Mouse (Mus musculus): ENCODE results near the gene Saal1. TPM values are rescaled to one million over a fixed set of nuclear protein-coding genes. Genes with fewer than 3 reads are reported as not detected.
"Not testable (repeated sequence)": the region's sequence is repeated elsewhere in the genome, so short reads cannot be mapped to it uniquely, and the experiment has no call there.

Gene Saal1
- polyA plus RNA-seq (2012; rRNA removed) = 5.0 and 5.8 TPM in 2 replicates

GRCm38 (mm10) chr7:46710390-46710844 lies at the start of gene Saal1:
Gene Saal1 (minus strand): TSS chr7:46710680.
- Histone ChIP-seq H3K4me3 (ENCODE audit: extremely low read depth, insufficient read depth, insufficient read length) (peak within 1 kb of the TSS; percentile 98), H3K27ac (ENCODE audit: insufficient read depth, low read length) (peak within 1 kb of the TSS; percentile 66), H3K27me3 (ENCODE audit: control insufficient read depth, insufficient read depth, low read length) (no peaks in the 10 kb centered on the region), H3K36me3 (ENCODE audit: control insufficient read depth, insufficient read depth, low read length) (peaks cover 8% of the 10 kb centered on the region), H3K4me1 (ENCODE audit: control insufficient read depth, insufficient read depth, insufficient read length) (peaks cover 8% of the 10 kb centered on the region; the same call in 1 of the 2 replicates)
- peak; percentile 78 to 79 for DNase-seq (ENCODE audit: low read depth in 1 of 2, low spot score in 2 of 2)
- under 1% methylated on average over 38 of the region's 38 CpGs for WGBS
- TF ChIP-seq CTCF (IDR thresholded peaks at IDR 0.05; ENCODE audit: extremely low read depth, insufficient read depth, insufficient read length, insufficient replicate concordance) (peak; percentile 96), POLR2A (IDR thresholded peaks at IDR 0.05; ENCODE audit: low read depth, low read length) (peak; percentile 53; the same call in 1 of the 2 replicates)

DNA sequence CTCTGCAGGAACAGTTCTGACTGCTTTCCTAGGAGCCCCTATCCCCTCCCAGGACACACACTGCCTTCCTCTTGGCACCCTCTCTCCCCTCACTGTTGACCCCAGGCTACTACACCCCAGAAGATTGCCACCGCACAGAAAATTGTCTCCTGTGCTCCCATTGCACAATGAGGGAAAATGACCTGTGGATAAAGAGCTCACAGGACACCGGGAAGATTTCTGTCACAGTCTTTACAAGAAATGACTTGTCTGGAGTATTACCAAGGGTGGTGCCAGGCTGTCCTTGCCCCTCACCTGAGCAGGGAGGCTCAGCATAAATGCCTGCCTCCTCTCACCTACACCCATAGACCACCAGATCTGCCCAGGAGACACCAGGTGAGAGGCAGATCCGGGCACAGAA lies 41.0 kb upstream of the Saal1 start, which contains the start of gene Saa2:
TSS of gene Saa2 (plus strand) at position 301 of the 400 bp plus-strand sequence.
- no peaks in the 10 kb centered on the region for H3K4me1 ChIP-seq (ENCODE audit: control insufficient read depth, insufficient read depth, insufficient read length)
- no peaks in the 10 kb centered on the region for H3K36me3 ChIP-seq (ENCODE audit: control insufficient read depth, insufficient read depth, low read length)
- no peaks in the 10 kb centered on the region for H3K27me3 ChIP-seq (ENCODE audit: control insufficient read depth, insufficient read depth, low read length)
- no peak for DNase-seq (ENCODE audit: low read depth in 1 of 2, low spot score in 2 of 2)
- 81% methylated on average over 3 of the region's 3 CpGs for WGBS
- H3K4me3 ChIP-seq (ENCODE audit: extremely low read depth, insufficient read depth, insufficient read length) = no peak within 1 kb of the TSS
- H3K27ac ChIP-seq (ENCODE audit: insufficient read depth, low read length) = no peak within 1 kb of the TSS
- TF ChIP-seq POLR2A (IDR thresholded peaks at IDR 0.05; ENCODE audit: low read depth, low read length) (no peak), CTCF (IDR thresholded peaks at IDR 0.05; ENCODE audit: extremely low read depth, insufficient read depth, insufficient read length, insufficient replicate concordance) (no peak)

- no peak for DNase-seq (ENCODE audit: low read depth in 1 of 2, low spot score in 2 of 2)
- WGBS = 35% methylated on average over 3 of the region's 3 CpGs
- Histone ChIP-seq H3K4me1 (ENCODE audit: control insufficient read depth, insufficient read depth, insufficient read length) (no peaks in the 10 kb centered on the region), H3K27me3 (ENCODE audit: control insufficient read depth, insufficient read depth, low read length) (no peaks in the 10 kb centered on the region), H3K36me3 (ENCODE audit: control insufficient read depth, insufficient read depth, low read length) (no peaks in the 10 kb centered on the region), H3K27ac (ENCODE audit: insufficient read depth, low read length) (no peak overlapping the region), H3K4me3 (ENCODE audit: extremely low read depth, insufficient read depth, insufficient read length) (no peak overlapping the region)
- TF ChIP-seq CTCF (IDR thresholded peaks at IDR 0.05; ENCODE audit: extremely low read depth, insufficient read depth, insufficient read length, insufficient replicate concordance) (no peak), POLR2A (IDR thresholded peaks at IDR 0.05; ENCODE audit: low read depth, low read length) (no peak)
These were observed 38.0 kb upstream of the Saal1 start for GRCm38 (mm10) chr7:46748459-46748858.

DNA sequence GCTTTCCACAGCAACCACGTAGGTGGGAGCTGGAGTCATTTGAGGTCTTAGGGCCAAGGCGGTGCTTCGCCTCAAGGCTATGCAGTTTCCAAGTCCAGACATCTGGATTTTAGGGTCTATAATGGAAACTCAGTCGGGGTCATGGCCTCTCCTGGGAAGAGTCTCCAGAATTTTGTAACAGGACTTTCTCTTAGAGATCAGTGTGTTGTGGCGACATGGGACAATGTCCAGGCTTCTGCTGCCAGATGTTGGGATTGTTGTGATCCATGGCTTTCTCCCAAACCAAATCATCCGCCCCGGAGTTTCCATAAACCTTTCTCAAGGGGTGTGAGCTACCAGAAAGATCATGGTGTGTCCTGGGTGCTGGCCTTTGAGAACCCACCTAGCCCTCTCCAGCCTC lies 35.9 kb upstream of the Saal1 start:
- WGBS = 89% methylated on average over 7 of the region's 7 CpGs
- H3K36me3 ChIP-seq (ENCODE audit: control insufficient read depth, insufficient read depth, low read length) = no peaks in the 10 kb centered on the region
- H3K27ac ChIP-seq (ENCODE audit: insufficient read depth, low read length) = no peak overlapping the region
- no peak for DNase-seq (ENCODE audit: low read depth in 1 of 2, low spot score in 2 of 2)
- H3K27me3 ChIP-seq (ENCODE audit: control insufficient read depth, insufficient read depth, low read length) = no peaks in the 10 kb centered on the region
- H3K4me1 ChIP-seq (ENCODE audit: control insufficient read depth, insufficient read depth, insufficient read length) = no peaks in the 10 kb centered on the region
- no peak overlapping the region for H3K4me3 ChIP-seq (ENCODE audit: extremely low read depth, insufficient read depth, insufficient read length)
- no peak for TF ChIP-seq CTCF (IDR thresholded peaks at IDR 0.05; ENCODE audit: extremely low read depth, insufficient read depth, insufficient read length, insufficient replicate concordance)
- TF ChIP-seq POLR2A (IDR thresholded peaks at IDR 0.05; ENCODE audit: low read depth, low read length) = no peak

GRCm38 (mm10) chr7:46745816-46746215 lies 35.3 kb upstream of the Saal1 start:
- 79% methylated on average over 3 of the region's 3 CpGs for WGBS
- Histone ChIP-seq H3K27ac (ENCODE audit: insufficient read depth, low read length) (no peak overlapping the region), H3K4me1 (ENCODE audit: control insufficient read depth, insufficient read depth, insufficient read length) (no peaks in the 10 kb centered on the region), H3K27me3 (ENCODE audit: control insufficient read depth, insufficient read depth, low read length) (no peaks in the 10 kb centered on the region), H3K4me3 (ENCODE audit: extremely low read depth, insufficient read depth, insufficient read length) (no peak overlapping the region), H3K36me3 (ENCODE audit: control insufficient read depth, insufficient read depth, low read length) (no peaks in the 10 kb centered on the region)
- DNase-seq (ENCODE audit: low read depth in 1 of 2, low spot score in 2 of 2) = no peak
- no peak for TF ChIP-seq CTCF (IDR thresholded peaks at IDR 0.05; ENCODE audit: extremely low read depth, insufficient read depth, insufficient read length, insufficient replicate concordance)
- no peak for TF ChIP-seq POLR2A (IDR thresholded peaks at IDR 0.05; ENCODE audit: low read depth, low read length)

GRCm38 (mm10) chr7:46742880-46743279 lies 32.4 kb upstream of the Saal1 start, which contains the start of gene Saa1:
Gene Saa1 (minus strand): TSS chr7:46742980.
- not testable (repeated sequence) for H3K4me1 ChIP-seq (ENCODE audit: control insufficient read depth, insufficient read depth, insufficient read length); H3K4me3 ChIP-seq (ENCODE audit: extremely low read depth, insufficient read depth, insufficient read length); H3K36me3 ChIP-seq (ENCODE audit: control insufficient read depth, insufficient read depth, low read length); DNase-seq (ENCODE audit: low read depth in 1 of 2, low spot score in 2 of 2); H3K27ac ChIP-seq (ENCODE audit: insufficient read depth, low read length); H3K27me3 ChIP-seq (ENCODE audit: control insufficient read depth, insufficient read depth, low read length)
- WGBS = 73% methylated on average over 3 of the region's 3 CpGs

DNA sequence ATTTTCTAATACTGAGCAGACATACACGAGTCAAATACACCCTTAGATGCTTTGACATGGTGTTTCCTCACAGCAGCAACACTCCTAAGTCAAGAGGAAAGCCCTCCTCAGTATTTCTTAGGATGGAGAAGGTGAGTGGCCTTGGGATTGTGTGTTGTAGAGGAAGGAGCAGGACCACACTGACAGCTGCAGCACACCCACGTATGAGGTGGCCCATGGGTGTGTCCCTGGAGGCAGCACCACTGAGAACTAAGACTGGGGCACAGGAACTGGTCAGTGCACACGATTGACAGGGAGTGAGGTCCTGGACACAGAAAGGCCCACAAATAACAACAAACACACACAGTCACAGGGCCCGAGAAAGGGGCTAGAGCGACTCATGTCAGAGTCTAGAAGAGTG lies 29.6 kb upstream of the Saal1 start:
- not testable (repeated sequence) for DNase-seq (ENCODE audit: low read depth in 1 of 2, low spot score in 2 of 2); H3K27me3 ChIP-seq (ENCODE audit: control insufficient read depth, insufficient read depth, low read length); H3K27ac ChIP-seq (ENCODE audit: insufficient read depth, low read length); H3K36me3 ChIP-seq (ENCODE audit: control insufficient read depth, insufficient read depth, low read length); H3K4me1 ChIP-seq (ENCODE audit: control insufficient read depth, insufficient read depth, insufficient read length); H3K4me3 ChIP-seq (ENCODE audit: extremely low read depth, insufficient read depth, insufficient read length)
- 78% methylated on average over 5 of the region's 5 CpGs for WGBS
